Mouse (Mus musculus) CH12F3 (cell line): Measurements from ENCODE around the gene Slc25a43.

Source experiments
- in situ Hi-C: fragments of 300-500 bp; cut with MboI; formaldehyde crosslinking; loops from 2 replicates; pipeline ENCODE4 v1.14.3; 2020; ENCODE audit warnings: low sequenced_read_pairs

Gene Slc25a43

DNA sequence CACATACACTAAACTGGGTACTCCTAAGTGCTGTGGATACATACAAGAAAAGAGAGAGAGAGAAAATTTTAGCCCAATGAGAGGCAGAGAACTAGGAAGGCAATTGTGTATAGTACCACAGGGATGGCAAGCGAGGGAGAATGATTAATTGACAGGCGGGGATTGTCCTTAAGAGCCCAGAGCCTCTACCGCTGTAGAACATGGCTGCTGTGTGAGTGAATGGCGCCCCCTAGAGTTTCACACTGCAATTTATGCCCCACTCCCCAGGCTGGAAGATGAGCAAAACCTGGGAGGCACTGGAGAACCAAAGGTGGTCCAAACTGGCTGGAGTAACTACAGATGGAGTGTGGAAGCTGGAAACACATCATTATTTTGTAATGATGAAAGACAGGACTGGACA is 76.7 kb downstream of the Slc25a43 start:
- in situ Hi-C loops = no loop called here

DNA sequence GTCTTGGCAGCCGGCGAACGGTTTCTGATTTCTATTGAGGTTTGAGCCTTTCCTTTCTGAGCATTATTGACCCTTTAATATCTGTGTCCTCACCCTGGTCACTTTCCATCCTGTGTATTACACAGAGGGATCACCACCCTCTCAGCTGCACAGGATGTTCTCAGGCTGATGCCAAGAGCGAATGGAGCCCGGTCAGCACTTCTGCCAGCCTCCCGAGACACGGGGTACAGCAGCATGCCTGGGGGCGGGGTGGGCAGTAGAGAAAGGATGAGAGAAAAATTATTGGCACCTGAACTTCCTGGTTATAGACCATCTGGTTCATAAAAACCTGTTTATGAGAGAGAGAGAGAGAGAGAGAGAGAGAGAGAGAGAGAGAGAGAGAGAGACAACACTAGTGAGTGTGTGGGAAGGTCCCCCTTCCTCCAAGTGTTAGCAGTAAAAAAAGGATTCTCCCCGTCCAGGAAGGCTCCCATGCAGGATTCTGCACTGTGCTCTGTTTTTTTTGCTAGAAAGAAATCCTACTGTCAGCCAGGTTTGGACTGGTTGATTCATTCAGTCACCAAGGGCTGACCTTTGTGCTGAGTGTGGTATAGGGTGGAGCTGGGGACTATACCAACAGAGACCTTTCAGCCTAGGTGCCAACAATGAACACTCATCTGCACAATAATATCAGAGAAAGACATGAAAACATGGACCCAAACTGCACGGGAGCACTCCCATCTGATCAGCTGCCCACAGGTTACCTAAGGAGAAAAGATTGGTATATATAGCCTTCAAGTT is 80.7 kb downstream of the Slc25a43 start:
- in situ Hi-C loops = no loop called here

DNA sequence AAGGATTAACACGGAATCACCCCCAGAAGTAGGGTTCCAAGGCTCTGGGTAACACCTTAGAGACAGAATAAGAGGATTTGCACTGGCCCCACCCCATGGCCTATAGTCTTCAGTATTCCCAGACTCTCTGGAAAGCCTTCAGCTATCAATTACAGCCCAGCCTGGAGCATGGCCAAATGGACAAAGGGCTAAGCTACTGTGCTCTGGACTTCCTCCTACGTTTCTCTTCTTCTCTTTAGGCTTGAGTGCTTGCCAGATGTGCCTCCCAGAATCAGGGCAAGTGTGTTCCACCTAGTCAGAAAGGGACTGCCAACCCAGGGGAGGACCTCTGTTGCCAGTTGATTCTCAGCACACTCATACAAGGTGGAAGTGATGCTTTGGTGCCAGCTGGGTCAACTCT is 81.6 kb downstream of the Slc25a43 start:
- in situ Hi-C loops = no loop called here
